Mouse (Mus musculus) lung, embryonic 14.5 days (tissue): ENCODE data around the gene Krtap12-1. TPM values are rescaled to one million over a fixed set of nuclear protein-coding genes. Genes with fewer than 3 reads are reported as not detected.
A peak's percentile ranks its signal among the peaks of the same experiment; 100 is the strongest.
"Not testable (repeated sequence)": the region's sequence is repeated elsewhere in the genome, so short reads cannot be mapped to it uniquely, and the experiment has no call there.

ENCODE experiments used
- ATAC-seq: fragments of 200-750 bp; cut with Nextera tagmentation; 2 replicates; pipeline ENCODE4 v1.8.0; 2017; ENCODE audit warnings: mild to moderate bottlenecking, moderate TSS enrichment, moderate library complexity; ENCODE audit not compliant: insufficient read depth
- DNase-seq: peaks from one replicate; pipeline ENCODE4 v3.0.0-alpha.2; 2015
- H3K27ac ChIP-seq: fragments of 300-500 bp; sonication (generic); 2 replicates; pipeline ENCODE4 v1.5.1; 2014; ENCODE audit warnings: low read depth, mild to moderate bottlenecking, moderate library complexity
- H3K27me3 ChIP-seq: fragments of 300-500 bp; sonication (generic); 2 replicates; pipeline ENCODE4 v1.6.1; 2014; ENCODE audit warnings: low read length, control low read depth; ENCODE audit not compliant: insufficient read depth
- H3K36me3 ChIP-seq: fragments of 300-500 bp; sonication (generic); 2 replicates; pipeline ENCODE4 v1.6.1; 2014; ENCODE audit warnings: control low read depth; ENCODE audit not compliant: insufficient read depth
- H3K4me1 ChIP-seq: fragments of 300-500 bp; sonication (generic); 2 replicates; pipeline ENCODE4 v1.6.1; 2014; ENCODE audit warnings: antibody characterized with exemption, control low read depth; ENCODE audit not compliant: insufficient read depth
- H3K4me2 ChIP-seq: fragments of 300-500 bp; sonication (generic); 2 replicates; pipeline ENCODE4 v1.6.1; 2014; ENCODE audit warnings: mild to moderate bottlenecking
- H3K4me3 ChIP-seq: fragments of 300-500 bp; sonication (generic); 2 replicates; pipeline ENCODE4 v1.5.1; 2014; ENCODE audit warnings: low read depth, low read length
- H3K9ac ChIP-seq: fragments of 300-500 bp; sonication (generic); 2 replicates; pipeline ENCODE4 v1.6.1; 2014
- H3K9me3 ChIP-seq: fragments of 300-500 bp; sonication (generic); 2 replicates; pipeline ENCODE4 v1.6.1; 2016; ENCODE audit warnings: low read depth, low read length, control low read depth
- CTCF ChIP-seq: IDR thresholded peaks from 2 replicates; pipeline ENCODE4 v1.5.1; 2016; ENCODE audit warnings: antibody characterized with exemption, low read depth
- WGBS: fragments of 180-500 bp; shearing (Covaris S2); extraction: QIAGEN DNeasy Blood & Tissue Kit; methylation state at CpG from one replicate; pipeline ENCODE4 v1.1.7; 2014; 5-methylcytosine and 5-hydroxymethylcytosine counted together
- polyA plus RNA-seq: library from polyadenylated mRNA; unstranded; fragments of >200 nt; fragmentation: Nextera tagmentation; extraction: Ambion mirVana; gene quantifications from 2 replicates; pipeline ENCODE4 v1.2.1, GENCODE M21; 2014

Krtap12-1 gene
- polyA plus RNA-seq, result not detected in 2 replicates

GRCm38 (mm10) chr10:77720299-77720698 lies at the start of gene Krtap12-1:
Gene Krtap12-1, plus strand, starts transcription at chr10:77720599.
- H3K36me3 ChIP-seq, H3K4me3 ChIP-seq, ATAC-seq, H3K9me3 ChIP-seq, H3K4me1 ChIP-seq, DNase-seq, H3K4me2 ChIP-seq, H3K9ac ChIP-seq, H3K27me3 ChIP-seq, H3K27ac ChIP-seq: not testable (repeated sequence)
- 87% methylated on average over 1 of the region's 1 CpGs for WGBS

- Histone ChIP-seq H3K27me3 (no peaks in the 10 kb centered on the region), H3K4me1 (no peaks in the 10 kb centered on the region), H3K36me3 (no peaks in the 10 kb centered on the region), H3K4me2 (no peak overlapping the region), H3K27ac (no peak overlapping the region), H3K9me3 (no peaks in the 10 kb centered on the region), H3K9ac (no peak overlapping the region), H3K4me3 (no peak overlapping the region)
- no peak for DNase-seq
- WGBS, result 59% methylated on average over 4 of the region's 4 CpGs
- TF ChIP-seq CTCF, result no peak
- ATAC-seq, result no peak
Observed at GRCm38 (mm10) chr10:77670710-77671109, 49.7 kb upstream of the Krtap12-1 start.

- Histone ChIP-seq H3K4me2 (no peak overlapping the region), H3K4me3 (no peak overlapping the region), H3K27me3 (no peaks in the 10 kb centered on the region), H3K9me3 (no peaks in the 10 kb centered on the region), H3K4me1 (no peaks in the 10 kb centered on the region), H3K27ac (no peak overlapping the region), H3K36me3 (no peaks in the 10 kb centered on the region), H3K9ac (no peak overlapping the region)
- ATAC-seq, result no peak
- DNase-seq, result no peak
- TF ChIP-seq CTCF, result no peak
- 18% methylated on average over 4 of the region's 4 CpGs for WGBS
Observed at GRCm38 (mm10) chr10:77671519-77671918, 48.9 kb upstream of the Krtap12-1 start.

- Histone ChIP-seq H3K4me3 (no peak overlapping the region), H3K36me3 (no peaks in the 10 kb centered on the region), H3K4me2 (no peak overlapping the region), H3K27ac (no peak overlapping the region), H3K27me3 (peaks cover 19% of the 10 kb centered on the region), H3K9ac (no peak overlapping the region), H3K9me3 (no peaks in the 10 kb centered on the region), H3K4me1 (no peaks in the 10 kb centered on the region)
- DNase-seq (no peak), ATAC-seq (no peak)
- 51% methylated on average over 13 of the region's 13 CpGs for WGBS
- no peak for TF ChIP-seq CTCF
Observed at GRCm38 (mm10) chr10:77673765-77674164, 46.6 kb upstream of the Krtap12-1 start.

- H3K4me1 ChIP-seq, result no peaks in the 10 kb centered on the region
- H3K9ac ChIP-seq, result no peak overlapping the region
- H3K4me3 ChIP-seq, result peak overlapping the region; percentile 27
- H3K9me3 ChIP-seq, result no peaks in the 10 kb centered on the region
- no peak for TF ChIP-seq CTCF
- DNase-seq (peak; percentile 26), ATAC-seq (no peak)
- no peaks in the 10 kb centered on the region for H3K36me3 ChIP-seq
- peak overlapping the region; percentile 55 for H3K4me2 ChIP-seq
- H3K27ac ChIP-seq, result no peak overlapping the region
- 0% methylated on average over 35 of the region's 35 CpGs for WGBS
- H3K27me3 ChIP-seq, result peaks cover 27% of the 10 kb centered on the region
Observed at GRCm38 (mm10) chr10:77677562-77677961, 42.8 kb upstream of the Krtap12-1 start.

GRCm38 (mm10) chr10:77682994-77683393 lies 37.4 kb upstream of the Krtap12-1 start:
- Histone ChIP-seq H3K36me3 (no peaks in the 10 kb centered on the region), H3K4me1 (no peaks in the 10 kb centered on the region), H3K27ac (no peak overlapping the region), H3K4me2 (no peak overlapping the region), H3K4me3 (no peak overlapping the region), H3K27me3 (peaks cover 43% of the 10 kb centered on the region), H3K9ac (no peak overlapping the region), H3K9me3 (no peaks in the 10 kb centered on the region)
- no peak for TF ChIP-seq CTCF
- no peak for DNase-seq
- no peak for ATAC-seq
- WGBS, result 66% methylated on average over 7 of the region's 7 CpGs

GRCm38 (mm10) chr10:77684181-77684580 lies 36.2 kb upstream of the Krtap12-1 start:
- WGBS, result 30% methylated on average over 8 of the region's 8 CpGs
- ATAC-seq (no peak), DNase-seq (no peak)
- TF ChIP-seq CTCF, result no peak
- Histone ChIP-seq H3K9me3 (no peaks in the 10 kb centered on the region), H3K36me3 (no peaks in the 10 kb centered on the region), H3K4me2 (no peak overlapping the region), H3K9ac (no peak overlapping the region), H3K4me3 (no peak overlapping the region), H3K4me1 (no peaks in the 10 kb centered on the region), H3K27me3 (peaks cover 40% of the 10 kb centered on the region), H3K27ac (no peak overlapping the region)
